Mouse (Mus musculus) naive thymus-derived CD4-positive, alpha-beta T cell, adult 2 months (primary cell): Measurements from ENCODE around the gene Dbh.

Experiments
- DNase-seq: peaks from one replicate; pipeline ENCODE4 v3.0.0-alpha.2; 2011; ENCODE audit warnings: low read depth

Gene Dbh

GRCm38 (mm10) chr2:27164796-27165590 is at the start of gene Dbh:
Dbh (plus strand) TSS chr2:27165233.
- DNase-seq, result no peak

GRCm38 (mm10) chr2:27118452-27118851 is 46.6 kb upstream of the Dbh start:
- no peak for DNase-seq

GRCm38 (mm10) chr2:27119766-27120165 is 45.3 kb upstream of the Dbh start:
- DNase-seq, result no peak

- no peak for DNase-seq
Measured at GRCm38 (mm10) chr2:27120241-27120641, 44.8 kb upstream of the Dbh start.

- peak; percentile 82 for DNase-seq
Measured at GRCm38 (mm10) chr2:27121626-27122355, 43.2 kb upstream of the Dbh start.

GRCm38 (mm10) chr2:27122578-27122977 is 42.5 kb upstream of the Dbh start:
- peak; percentile 28 for DNase-seq

GRCm38 (mm10) chr2:27123121-27123520 is 41.9 kb upstream of the Dbh start:
- no peak for DNase-seq

GRCm38 (mm10) chr2:27125979-27126378 is 39.1 kb upstream of the Dbh start:
- DNase-seq, result peak; percentile 86

GRCm38 (mm10) chr2:27126496-27126895 is 38.5 kb upstream of the Dbh start:
- no peak for DNase-seq

GRCm38 (mm10) chr2:27128990-27129389 is 36.0 kb upstream of the Dbh start:
- DNase-seq, result no peak

- no peak for DNase-seq
Measured at GRCm38 (mm10) chr2:27135935-27136334, 29.1 kb upstream of the Dbh start.

GRCm38 (mm10) chr2:27136336-27136735 is 28.7 kb upstream of the Dbh start:
- no peak for DNase-seq

- no peak for DNase-seq
Measured at GRCm38 (mm10) chr2:27136789-27137188, 28.2 kb upstream of the Dbh start.

- DNase-seq, result no peak
Measured at GRCm38 (mm10) chr2:27138356-27138755, 26.7 kb upstream of the Dbh start.

GRCm38 (mm10) chr2:27141950-27142693 is 22.9 kb upstream of the Dbh start, which contains the start of gene Fam163b:
Fam163b (minus strand) TSS chr2:27142491.
- peak; percentile 58 for DNase-seq

GRCm38 (mm10) chr2:27144957-27145356 is 20.1 kb upstream of the Dbh start:
- no peak for DNase-seq

- no peak for DNase-seq
Measured at GRCm38 (mm10) chr2:27146840-27147239, 18.2 kb upstream of the Dbh start.

GRCm38 (mm10) chr2:27149457-27149856 is 15.6 kb upstream of the Dbh start:
- DNase-seq, result no peak

- no peak for DNase-seq
Measured at GRCm38 (mm10) chr2:27154466-27155185, 10.4 kb upstream of the Dbh start.

GRCm38 (mm10) chr2:27156596-27156995 is 8.4 kb upstream of the Dbh start:
- DNase-seq, result no peak

GRCm38 (mm10) chr2:27161526-27161925 is 3.5 kb upstream of the Dbh start:
- DNase-seq, result no peak

- DNase-seq, result no peak
Measured at GRCm38 (mm10) chr2:27162656-27163055, 2.4 kb upstream of the Dbh start.
